Mouse (Mus musculus) liver, embryonic 14.5 days (tissue): ENCODE measurements around the gene Dram2.

Experiments
- CTCF ChIP-seq: IDR thresholded peaks from 2 replicates; pipeline ENCODE4 v1.5.1; 2016; ENCODE audit warnings: antibody characterized with exemption, low read depth, control low read depth
- EP300 ChIP-seq: IDR thresholded peaks from 2 replicates; pipeline ENCODE4 v1.6.1; 2016; ENCODE audit warnings: antibody characterized with exemption, low read depth

GRCm38 (mm10) chr3:106522730-106523129 lies 24.9 kb upstream of the Dram2 start:
- TF ChIP-seq CTCF = no peak
- no peak for TF ChIP-seq EP300
